Mouse (Mus musculus): ENCODE data around the gene Pgap2. TPM values are rescaled to one million over a fixed set of nuclear protein-coding genes. Genes with fewer than 3 reads are reported as not detected.

Pgap2 gene
- polyA plus RNA-seq (2012), result 15.1 and 18.9 TPM in 2 replicates

DNA sequence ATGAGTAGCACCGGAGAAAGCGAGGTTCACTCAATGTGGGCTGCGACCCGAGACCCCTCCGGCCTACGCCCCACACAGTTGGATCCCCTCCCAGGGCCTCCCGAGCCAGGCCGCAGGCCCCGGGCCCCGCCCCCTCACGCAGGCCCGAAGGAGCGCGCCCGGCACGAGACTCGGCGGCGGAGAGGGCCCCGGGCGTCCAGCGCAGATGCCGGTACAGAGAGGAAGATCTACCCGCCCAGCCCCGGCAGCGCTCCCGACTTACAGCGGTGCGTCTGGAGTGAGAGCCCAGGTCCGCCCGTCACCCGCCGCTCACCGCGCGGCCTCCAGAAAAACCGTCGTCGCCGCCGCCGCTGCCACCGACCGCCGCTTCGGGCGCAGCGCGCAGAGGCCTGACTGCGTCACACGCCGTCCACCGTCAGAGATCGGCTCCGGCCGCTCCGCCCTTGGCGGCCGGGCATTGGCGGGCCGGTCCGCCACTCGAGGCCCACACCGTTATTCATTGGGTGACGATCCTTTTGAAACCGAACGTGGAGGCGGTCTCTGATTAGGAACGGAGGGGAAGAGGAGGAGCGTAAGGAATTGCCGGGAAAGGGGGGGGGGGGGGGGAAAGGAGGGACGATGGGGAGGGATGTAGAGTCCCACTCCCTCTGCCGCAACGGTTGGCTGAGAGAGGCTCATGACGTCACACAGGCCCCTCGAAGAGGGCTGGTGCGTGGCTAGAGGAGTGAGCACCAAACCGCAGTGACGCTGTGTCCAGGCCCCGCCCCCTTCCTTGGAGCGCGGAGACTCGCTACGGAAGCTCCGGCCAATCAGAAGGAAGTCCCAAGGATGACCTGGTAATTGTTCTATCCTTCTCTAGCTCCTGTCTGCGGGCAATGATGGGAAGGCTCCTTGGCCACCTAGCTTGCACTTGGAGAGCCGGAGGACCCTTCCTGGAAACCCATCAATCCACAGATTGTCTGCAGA is at the start of gene Pgap2, which contains the start of gene Nup98:
Pgap2 (plus strand) TSS at position 453 of the 966 bp plus-strand sequence.
Nup98 (minus strand) TSS at position 421 of the 966 bp plus-strand sequence.
- no peak for TF ChIP-seq GATA1 (IDR thresholded peaks at IDR 0.05; ENCODE audit: low read length)

DNA sequence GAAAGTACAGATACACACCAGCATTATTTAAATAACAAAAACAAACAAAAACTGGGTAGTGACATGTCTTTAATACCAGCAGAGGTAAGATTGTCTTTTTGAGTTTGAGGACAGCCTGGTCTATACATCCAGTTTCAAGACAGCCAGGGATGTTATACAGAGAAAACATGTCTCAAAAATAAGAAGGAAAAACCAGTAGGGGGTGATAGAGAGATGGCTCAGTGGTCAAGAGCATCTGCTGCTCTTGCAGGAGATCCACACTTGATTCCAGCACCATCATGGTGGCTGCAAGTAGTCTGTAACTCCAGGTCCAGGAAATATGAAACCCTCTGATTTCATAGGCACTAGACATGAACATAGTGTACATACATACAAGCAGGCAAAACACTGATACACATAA is 39.7 kb upstream of the Pgap2 start:
- TF ChIP-seq GATA1 (IDR thresholded peaks at IDR 0.05; ENCODE audit: low read length), result no peak

DNA sequence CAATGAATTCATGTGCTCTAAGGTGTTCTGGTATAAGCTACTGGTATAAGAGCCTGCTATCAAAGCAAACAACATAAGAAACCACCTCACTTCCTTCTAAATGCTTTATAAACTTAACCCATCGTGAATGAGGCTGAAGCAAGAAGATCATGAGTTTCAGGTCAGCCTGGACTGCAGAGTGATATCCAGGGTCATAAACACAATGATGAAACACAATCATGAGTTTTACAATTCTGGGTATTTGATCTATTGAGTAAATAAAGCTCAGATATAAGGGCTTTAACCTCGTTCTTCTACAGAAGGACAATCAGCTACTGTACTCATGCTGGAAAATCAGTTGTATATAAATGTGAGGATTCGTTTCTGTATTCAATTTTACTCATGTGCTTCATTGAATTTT is 26.2 kb upstream of the Pgap2 start:
- no peak for TF ChIP-seq GATA1 (IDR thresholded peaks at IDR 0.05; ENCODE audit: low read length)

DNA sequence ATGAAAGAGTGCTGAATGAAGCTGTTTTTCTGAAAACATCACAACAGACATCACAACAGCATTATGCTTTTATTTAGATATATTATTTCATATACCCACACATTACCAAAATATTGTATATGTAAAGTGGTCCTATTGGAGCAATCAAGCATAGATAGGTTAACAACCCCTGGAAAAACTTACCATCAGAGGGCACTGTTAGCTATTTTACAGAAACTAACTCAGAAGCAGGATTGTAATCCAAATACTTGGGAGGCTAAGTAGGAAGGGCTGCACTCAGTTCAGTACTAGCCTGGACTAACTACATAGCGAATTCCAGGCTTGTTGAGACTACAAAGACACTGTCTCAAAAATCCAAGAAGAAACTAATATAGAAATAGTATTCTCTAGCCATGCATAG is 17.7 kb upstream of the Pgap2 start:
- no peak for TF ChIP-seq GATA1 (IDR thresholded peaks at IDR 0.05; ENCODE audit: low read length)

DNA sequence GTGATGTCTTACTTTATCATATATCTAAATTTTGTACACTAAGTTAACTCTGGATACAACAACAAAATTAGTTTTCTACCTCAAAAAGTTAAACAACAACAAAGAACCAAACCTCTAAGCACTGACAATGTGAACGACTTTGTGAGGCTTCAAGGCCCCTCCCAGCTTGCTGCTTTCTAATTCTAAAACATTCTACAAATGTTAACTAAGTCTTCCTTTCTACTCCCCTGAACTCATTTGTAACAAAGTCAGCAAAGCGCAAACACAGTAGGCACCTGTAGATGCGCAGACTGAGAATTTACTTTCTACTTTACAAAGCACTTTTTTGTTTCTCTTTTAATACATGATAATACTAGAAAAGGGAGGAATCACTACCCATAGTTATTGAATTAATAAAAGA is 9.4 kb upstream of the Pgap2 start:
- no peak for TF ChIP-seq GATA1 (IDR thresholded peaks at IDR 0.05; ENCODE audit: low read length)

DNA sequence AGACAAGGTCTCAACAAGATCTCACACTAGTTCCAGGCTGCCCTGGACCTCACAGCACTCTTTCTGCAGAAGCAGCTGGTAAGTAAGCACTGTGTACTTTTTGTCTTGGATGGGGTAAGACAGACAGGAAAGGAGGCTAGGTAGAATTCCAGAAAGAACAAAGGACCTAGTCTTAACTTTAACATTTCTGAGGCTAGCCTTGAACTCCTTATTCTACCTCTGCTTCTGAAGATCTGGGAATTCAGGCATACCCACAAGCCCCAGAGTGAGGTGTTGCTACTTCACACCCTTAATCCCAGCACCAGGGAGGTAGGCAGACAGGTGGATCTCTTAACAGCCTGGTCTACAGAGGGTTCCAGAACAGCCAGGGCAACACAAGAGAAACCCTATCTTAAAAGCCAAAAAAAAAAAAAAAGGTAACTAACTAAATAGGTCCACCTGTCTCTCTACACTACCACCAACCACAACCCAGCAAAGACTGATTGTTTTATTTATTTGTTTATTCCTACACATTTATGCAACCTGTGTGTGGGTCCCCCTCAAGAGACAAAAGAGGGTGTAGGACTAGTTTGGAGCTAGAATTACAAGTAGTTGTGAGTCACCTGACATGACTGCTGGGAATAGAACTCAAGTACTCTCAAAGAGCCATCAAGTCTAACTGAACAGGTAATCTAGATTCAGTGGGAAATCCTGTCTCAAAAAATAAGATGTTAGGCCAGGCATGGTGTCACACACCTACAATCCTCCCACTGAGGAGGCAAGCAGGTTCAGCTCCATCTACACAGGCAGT is 8.8 kb upstream of the Pgap2 start:
- TF ChIP-seq GATA1 (IDR thresholded peaks at IDR 0.05; ENCODE audit: low read length), result no peak

DNA sequence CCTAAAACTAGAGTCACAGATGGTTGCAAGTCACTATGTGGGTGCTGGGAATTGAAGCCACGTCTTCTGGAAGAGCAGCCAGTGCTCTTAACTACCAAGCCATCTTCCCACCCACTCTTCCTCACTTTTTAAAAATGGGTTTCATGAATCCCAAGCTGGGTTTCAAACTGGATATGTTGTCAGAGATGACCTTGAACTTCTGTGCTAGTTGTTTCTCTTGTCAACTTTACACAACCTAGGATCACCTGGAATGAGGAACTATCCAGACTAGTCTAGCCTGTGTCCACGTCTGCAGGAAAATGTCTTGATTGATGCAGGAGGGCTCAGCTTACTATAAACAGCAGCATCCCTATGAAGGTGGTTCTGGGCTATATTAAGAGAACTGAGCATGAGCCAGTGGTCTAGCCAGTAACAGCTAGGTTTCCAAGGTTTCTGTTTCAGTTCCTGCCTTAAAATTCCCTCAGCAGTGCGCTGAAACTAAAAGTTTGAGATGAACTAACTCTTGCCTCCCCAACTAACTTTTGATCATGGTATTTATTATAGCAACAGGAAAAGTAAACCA is 5.6 kb upstream of the Pgap2 start:
- TF ChIP-seq GATA1 (IDR thresholded peaks at IDR 0.05; ENCODE audit: low read length), result no peak

DNA sequence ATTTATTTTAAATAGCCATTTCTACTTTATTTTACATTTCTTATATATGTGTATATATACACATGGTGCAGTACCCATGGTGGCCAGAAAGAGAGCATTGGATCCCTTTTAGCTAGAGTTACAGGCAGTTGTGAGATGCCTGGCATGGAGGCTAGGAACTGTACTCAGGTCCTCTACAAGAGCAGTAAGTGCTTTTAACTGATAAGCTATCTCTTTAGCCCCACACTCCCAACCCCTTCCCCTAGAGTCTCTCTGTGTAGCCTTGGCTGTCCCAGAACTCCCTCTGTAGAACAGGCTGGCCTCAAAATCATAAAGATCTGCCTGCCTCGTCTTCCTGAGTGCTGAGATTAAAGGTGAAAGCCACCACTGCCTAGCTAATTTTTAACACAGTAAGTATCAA is 4.4 kb upstream of the Pgap2 start:
- no peak for TF ChIP-seq GATA1 (IDR thresholded peaks at IDR 0.05; ENCODE audit: low read length)

DNA sequence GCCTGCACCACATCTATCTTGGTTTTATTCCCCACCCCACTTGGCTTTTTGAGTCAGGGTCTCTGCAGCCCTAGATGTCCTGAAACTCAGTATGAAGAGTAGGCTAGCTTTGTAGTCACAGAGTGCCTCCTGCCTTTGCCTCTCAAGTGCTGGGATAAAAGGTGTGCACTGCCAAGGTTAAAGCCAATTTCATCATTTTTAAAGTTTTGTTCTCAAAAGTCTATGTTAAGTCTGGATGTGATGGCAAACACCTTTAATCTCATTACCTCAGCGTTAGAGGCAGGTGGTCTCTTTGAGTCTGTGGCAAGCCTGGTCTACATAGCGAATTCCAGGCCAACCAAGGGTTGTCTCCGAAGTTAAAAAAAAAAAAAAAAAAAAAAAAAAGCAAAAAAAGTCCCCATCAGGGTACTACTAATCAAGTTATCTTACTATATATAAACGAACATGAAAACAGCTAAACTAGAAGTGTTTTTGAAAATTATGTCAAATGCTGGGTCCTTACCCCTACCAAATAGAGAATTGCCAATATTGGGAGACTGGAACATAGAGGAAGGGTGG is 1.1 kb upstream of the Pgap2 start:
- no peak for TF ChIP-seq GATA1 (IDR thresholded peaks at IDR 0.05; ENCODE audit: low read length)

DNA sequence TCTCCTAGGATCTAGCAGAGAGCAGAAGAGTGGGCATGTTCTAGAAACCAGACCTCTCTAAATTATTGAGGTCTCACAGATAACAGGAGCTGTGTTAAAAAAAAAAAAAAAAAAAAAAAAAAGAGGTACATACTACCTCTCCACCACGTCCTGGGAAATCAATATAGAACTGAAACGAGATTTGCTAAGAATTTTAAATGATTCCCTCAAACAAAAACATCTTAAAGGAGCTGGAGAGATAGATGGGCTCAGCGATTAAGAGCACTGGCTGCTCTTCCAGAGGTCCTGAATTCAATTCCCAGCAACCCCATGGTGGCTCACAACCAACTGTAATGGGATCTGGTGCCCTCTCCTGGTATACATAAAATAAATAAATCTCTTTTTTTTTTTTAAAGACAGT is 1.1 kb downstream of the Pgap2 start:
- no peak for TF ChIP-seq GATA1 (IDR thresholded peaks at IDR 0.05; ENCODE audit: low read length)

DNA sequence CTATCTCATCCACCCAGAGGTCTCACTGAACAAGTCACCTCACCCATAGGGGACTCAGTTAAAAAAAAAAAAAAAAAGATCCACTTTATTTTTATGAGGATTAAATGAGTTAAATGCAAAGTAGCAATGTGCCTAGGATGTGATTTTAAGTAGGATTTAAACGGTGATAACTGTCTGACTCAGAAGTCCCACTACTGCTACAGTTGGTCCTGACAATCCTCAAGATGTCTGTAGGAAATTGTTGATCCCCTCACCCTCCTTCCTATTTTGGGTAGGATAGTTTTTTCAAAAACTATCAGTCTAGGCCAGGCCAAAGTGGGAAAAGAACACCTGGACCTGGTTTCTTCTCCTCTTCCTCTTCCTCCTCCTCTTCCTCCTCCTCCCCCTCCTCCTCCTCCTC is 11.9 kb downstream of the Pgap2 start:
- TF ChIP-seq GATA1 (IDR thresholded peaks at IDR 0.05; ENCODE audit: low read length), result no peak

DNA sequence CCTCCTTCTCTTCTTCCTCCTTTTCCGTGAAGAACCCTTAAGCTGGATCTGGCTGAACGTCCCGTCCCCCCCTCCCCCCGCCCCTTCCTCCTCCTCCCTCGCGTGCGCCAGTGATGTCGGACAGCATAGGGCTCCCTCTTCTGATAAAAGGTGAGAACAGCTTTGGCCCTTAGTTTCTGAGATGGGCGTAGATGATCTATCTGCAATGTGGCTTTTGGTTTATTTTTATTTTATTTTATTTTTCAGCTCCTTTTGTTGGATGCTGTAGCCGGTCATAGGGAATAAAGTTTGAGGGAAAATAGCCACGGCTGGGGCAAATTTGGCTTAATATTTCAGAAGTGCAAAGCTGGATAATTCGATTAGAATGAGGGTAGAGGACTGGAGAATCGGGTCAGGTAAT is 12.3 kb downstream of the Pgap2 start:
- no peak for TF ChIP-seq GATA1 (IDR thresholded peaks at IDR 0.05; ENCODE audit: low read length)

DNA sequence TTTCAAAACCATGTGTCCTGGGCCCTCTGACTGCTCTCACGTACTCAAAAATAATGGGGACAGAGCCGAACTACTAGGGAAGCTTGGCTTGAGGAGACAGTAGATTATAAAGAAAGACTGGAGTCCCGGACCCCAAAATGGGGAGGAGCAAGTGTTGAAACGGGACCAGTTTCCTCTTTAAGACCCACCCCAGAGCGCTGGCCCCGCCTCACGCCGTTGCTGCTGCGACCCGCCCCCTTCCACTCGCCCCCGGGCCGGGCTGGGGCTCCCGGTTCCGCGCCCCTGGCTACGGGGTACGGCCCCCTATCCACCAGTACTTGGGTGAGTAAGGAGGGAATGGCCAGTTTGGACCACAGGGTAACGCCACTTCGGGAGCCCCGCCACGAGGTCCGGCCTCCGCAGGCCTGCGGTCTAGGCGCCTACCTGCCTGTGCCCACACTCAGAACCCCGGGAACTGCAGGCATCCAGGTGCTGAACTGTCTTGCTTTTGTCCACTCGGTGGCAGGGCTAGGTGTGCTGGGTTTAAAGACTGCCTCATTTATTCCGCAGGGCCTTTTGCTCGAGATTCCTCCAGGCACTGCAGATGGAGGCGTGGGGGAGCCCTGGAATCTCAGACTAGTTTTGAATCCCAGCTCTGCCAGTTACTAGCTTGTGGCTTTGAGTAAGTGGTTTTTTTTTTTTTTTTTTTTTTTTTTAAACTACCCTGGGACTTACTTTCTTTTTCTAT is 13.0 kb downstream of the Pgap2 start:
- TF ChIP-seq GATA1 (IDR thresholded peaks at IDR 0.05; ENCODE audit: low read length), result no peak

DNA sequence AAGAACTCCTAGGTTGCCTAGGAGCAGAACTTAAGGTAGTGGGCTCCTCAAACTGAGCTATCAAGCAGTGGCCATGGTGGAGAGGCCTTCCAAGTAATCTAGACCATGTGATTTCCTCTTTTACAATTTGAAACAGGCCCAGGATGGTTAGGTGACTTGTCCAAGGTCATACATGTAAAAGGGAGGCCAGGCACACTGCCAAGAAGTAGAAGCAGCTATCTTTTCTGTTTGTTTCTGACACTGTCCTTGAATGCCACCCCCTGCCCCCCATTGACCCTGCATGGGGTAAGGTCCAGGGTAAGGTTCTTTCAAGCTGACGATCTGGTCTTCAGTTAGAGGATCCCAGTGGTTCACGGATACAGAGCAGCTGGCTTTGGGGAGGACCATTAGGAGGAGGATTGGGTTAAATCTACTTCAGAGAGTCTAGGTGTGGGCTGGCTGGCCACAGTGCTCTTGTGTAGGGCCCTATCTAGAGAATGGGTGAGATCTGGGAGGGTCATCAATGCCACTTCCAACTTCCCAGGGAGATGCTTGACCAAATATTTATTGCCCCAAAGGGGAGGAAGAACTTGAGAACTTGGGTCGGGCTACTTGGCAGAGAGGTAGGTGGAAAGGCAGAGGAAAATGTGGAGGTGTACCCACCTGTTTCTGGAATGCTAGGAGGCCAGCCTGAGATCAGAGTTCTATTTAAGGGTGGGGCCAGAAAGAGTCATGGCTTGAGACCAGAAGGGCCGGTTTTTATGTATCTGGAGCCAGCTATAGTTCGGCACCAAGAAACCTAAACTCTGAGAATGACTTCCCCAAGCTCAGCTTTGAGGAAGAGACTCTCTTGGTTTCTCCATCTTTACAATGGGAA is 14.1 kb downstream of the Pgap2 start:
- TF ChIP-seq GATA1 (IDR thresholded peaks at IDR 0.05; ENCODE audit: low read length), result no peak

Measured in G1E-ER4 (cell line).